10 mouse cellular contexts compared by ENCODE assay signal in genomic region chr5:140564896-140565295, GRCm38 (mm10). TPM values are rescaled to one million over a fixed set of nuclear protein-coding genes. Genes with fewer than 3 reads are reported as not detected.
DNase-seq lines count a peak whose midpoint lies in the region; ATAC-seq lines count a peak whose summit lies in the region.
"Had no signal": no experiment of that assay in that cellular context is flagged by ENCODE, and none has a peak within 500 bp of the region (broad histone marks: within the 10 kb centered on the region; RNA-seq: fewer than 3 reads in every experiment).

Gene Grifin, minus strand, starts transcription at chr5:140565071.

- WGBS in forebrain, embryonic 12.5 days: 82% methylated on average over 4 of the region's 4 CpGs
- WGBS in forebrain, embryonic 14.5 days: 82% methylated on average over 4 of the region's 4 CpGs
- 93% methylated on average over 4 of the region's 4 CpGs for WGBS in kidney, embryonic 14.5 days
- WGBS in hindbrain, embryonic 16.5 days: 77% methylated on average over 4 of the region's 4 CpGs
- WGBS in midbrain, embryonic 13.5 days: 94% methylated on average over 4 of the region's 4 CpGs

- H3K27me3 ChIP-seq in forebrain, embryonic 12.5 days: no peaks in the 10 kb centered on the region
- H3K27me3 ChIP-seq in forebrain, embryonic 14.5 days (replicated peaks; ENCODE audit: control insufficient read depth, insufficient read depth, low read length): no peaks in the 10 kb centered on the region
- no peaks in the 10 kb centered on the region for H3K27me3 ChIP-seq in kidney, embryonic 14.5 days (ENCODE audit: control insufficient read depth, insufficient read depth, low read length)
- H3K27me3 ChIP-seq in hindbrain, embryonic 16.5 days (replicated peaks; ENCODE audit: control insufficient read depth, insufficient read depth, low read length): no peaks in the 10 kb centered on the region
- 0 out of 2 replicates have a peak, but pooled peaks cover 3% of the 10 kb centered on the region for H3K27me3 ChIP-seq in midbrain, embryonic 13.5 days
- H3K27me3 ChIP-seq: lung, embryonic 15.5 days; Patski had no signal

- H3K36me3 ChIP-seq in forebrain, embryonic 12.5 days (replicated peaks): no peaks in the 10 kb centered on the region
- no peaks in the 10 kb centered on the region for H3K36me3 ChIP-seq in forebrain, embryonic 14.5 days (ENCODE audit: control insufficient read depth, insufficient read depth, low read length)
- no peaks in the 10 kb centered on the region for H3K36me3 ChIP-seq in kidney, embryonic 14.5 days (ENCODE audit: control insufficient read depth, insufficient read depth, low read length)
- H3K36me3 ChIP-seq in hindbrain, embryonic 16.5 days (ENCODE audit: control insufficient read depth, insufficient read depth, low read length): no peaks in the 10 kb centered on the region
- H3K36me3 ChIP-seq in midbrain, embryonic 13.5 days: no peaks in the 10 kb centered on the region
- H3K36me3 ChIP-seq: lung, embryonic 15.5 days had no signal

- no peaks in the 10 kb centered on the region for H3K9me3 ChIP-seq in forebrain, embryonic 12.5 days
- no peaks in the 10 kb centered on the region for H3K9me3 ChIP-seq in forebrain, embryonic 14.5 days (replicated peaks; ENCODE audit: control insufficient read depth, low read length)
- H3K9me3 ChIP-seq in kidney, embryonic 14.5 days (ENCODE audit: control insufficient read depth, low read length): no peaks in the 10 kb centered on the region
- H3K9me3 ChIP-seq in hindbrain, embryonic 16.5 days (ENCODE audit: control insufficient read depth, low read length): no peaks in the 10 kb centered on the region
- H3K9me3 ChIP-seq in midbrain, embryonic 13.5 days: no peaks in the 10 kb centered on the region
- H3K9me3 ChIP-seq: lung, embryonic 15.5 days had no signal

- no peak within 1 kb of the TSS for H3K27ac ChIP-seq in forebrain, embryonic 12.5 days
- H3K27ac ChIP-seq in forebrain, embryonic 14.5 days (ENCODE audit: low read depth, low read length): no peak within 1 kb of the TSS
- peak within 1 kb of the TSS; percentile 17; the same call in 1 of the 2 replicates for H3K27ac ChIP-seq in kidney, embryonic 14.5 days (ENCODE audit: low read depth, low read length)
- H3K27ac ChIP-seq in hindbrain, embryonic 16.5 days (ENCODE audit: low read depth, low read length): peak within 1 kb of the TSS; percentile 49
- no peak within 1 kb of the TSS for H3K27ac ChIP-seq in midbrain, embryonic 13.5 days
- H3K27ac ChIP-seq: lung, embryonic 15.5 days had no signal

- no peak for DNase-seq in forebrain, embryonic 14.5 days (ENCODE audit: low spot score)
- DNase-seq in kidney, adult 18-20 months: no peak
- no peak for DNase-seq in adrenal gland, adult (ENCODE audit: inconsistent age in 2 of 2, low spot score in 1 of 2)
- no peak for DNase-seq in ovary, postnatal 14 days (ENCODE audit: low spot score)

- no peak for ATAC-seq in forebrain, embryonic 12.5 days (ENCODE audit: low FRiP score)
- no peak for ATAC-seq in forebrain, embryonic 14.5 days
- no peak for ATAC-seq in kidney, embryonic 14.5 days (ENCODE audit: low FRiP score, low TSS enrichment)
- ATAC-seq in hindbrain, embryonic 16.5 days: no peak
- ATAC-seq in midbrain, embryonic 13.5 days: no peak; the same call in 1 of the 2 replicates

- H3K4me3 ChIP-seq in forebrain, embryonic 12.5 days (replicated peaks): no peak within 1 kb of the TSS
- no peak within 1 kb of the TSS for H3K4me3 ChIP-seq in forebrain, embryonic 14.5 days (ENCODE audit: low read depth, low read length)
- H3K4me3 ChIP-seq in kidney, embryonic 14.5 days (ENCODE audit: low read length): no peak within 1 kb of the TSS
- no peak within 1 kb of the TSS for H3K4me3 ChIP-seq in hindbrain, embryonic 16.5 days (ENCODE audit: low read length)
- no peak within 1 kb of the TSS for H3K4me3 ChIP-seq in midbrain, embryonic 13.5 days (replicated peaks)
- H3K4me3 ChIP-seq: lung, embryonic 15.5 days had no signal

- H3K4me2 ChIP-seq in forebrain, embryonic 12.5 days: no peak within 1 kb of the TSS
- H3K4me2 ChIP-seq in forebrain, embryonic 14.5 days (ENCODE audit: low read length): no peak within 1 kb of the TSS
- H3K4me2 ChIP-seq in kidney, embryonic 14.5 days (replicated peaks; ENCODE audit: low read depth, low read length): peak within 1 kb of the TSS; percentile 3; the same call in 1 of the 2 replicates
- no peak within 1 kb of the TSS for H3K4me2 ChIP-seq in hindbrain, embryonic 16.5 days (ENCODE audit: low read length)
- no peak within 1 kb of the TSS for H3K4me2 ChIP-seq in midbrain, embryonic 13.5 days (replicated peaks)
- H3K4me2 ChIP-seq: lung, embryonic 15.5 days had no signal

- H3K9ac ChIP-seq in forebrain, embryonic 12.5 days: peak within 1 kb of the TSS; percentile 21; the same call in 1 of the 2 replicates
- H3K9ac ChIP-seq in forebrain, embryonic 14.5 days (ENCODE audit: low read length): no peak within 1 kb of the TSS
- peak within 1 kb of the TSS; percentile 34; the same call in 1 of the 2 replicates for H3K9ac ChIP-seq in kidney, embryonic 14.5 days (ENCODE audit: low read depth, low read length)
- H3K9ac ChIP-seq in hindbrain, embryonic 16.5 days (ENCODE audit: low read depth, low read length): no peak within 1 kb of the TSS
- 0 out of 2 replicates have a peak within 1 kb of the TSS, but pooled peaks have one; percentile 2 for H3K9ac ChIP-seq in midbrain, embryonic 13.5 days (replicated peaks)
- H3K9ac ChIP-seq: lung, embryonic 15.5 days had no signal

- peaks cover 40% of the 10 kb centered on the region for H3K4me1 ChIP-seq in forebrain, embryonic 12.5 days
- H3K4me1 ChIP-seq in forebrain, embryonic 14.5 days (ENCODE audit: control insufficient read depth, insufficient read depth, low read length): peaks cover 2% of the 10 kb centered on the region; the same call in 1 of the 2 replicates
- peaks cover 33% of the 10 kb centered on the region for H3K4me1 ChIP-seq in kidney, embryonic 14.5 days (ENCODE audit: control insufficient read depth, insufficient read depth, low read length)
- peaks cover 3% of the 10 kb centered on the region; the same call in 1 of the 2 replicates for H3K4me1 ChIP-seq in hindbrain, embryonic 16.5 days (ENCODE audit: control insufficient read depth, insufficient read depth, low read depth, low read length)
- peaks cover 29% of the 10 kb centered on the region for H3K4me1 ChIP-seq in midbrain, embryonic 13.5 days (replicated peaks)

RNA-seq across cellular contexts. Expression of gene Grifin, which starts in this region (rescaled TPM):
- not detected in 2 replicates for polyA plus RNA-seq in forebrain, embryonic 12.5 days (2016; fragmentation: Nextera tagmentation; extraction: Ambion mirVana)
- polyA plus RNA-seq in forebrain, embryonic 14.5 days (2014; fragmentation: Nextera tagmentation; extraction: Ambion mirVana): 0.38 TPM in 1 of 2 replicates, not detected in the other
- polyA plus RNA-seq in kidney, embryonic 14.5 days (2014; fragmentation: Nextera tagmentation; extraction: Ambion mirVana): 0.34 TPM in 1 of 2 replicates, not detected in the other
- polyA plus RNA-seq in hindbrain, embryonic 16.5 days (2015; fragmentation: Nextera tagmentation; extraction: Ambion mirVana): 0.36 TPM in 1 of 2 replicates, not detected in the other
- polyA plus RNA-seq in midbrain, embryonic 13.5 days (2015; fragmentation: Nextera tagmentation; extraction: Ambion mirVana): not detected in 2 replicates
- polyA plus RNA-seq: lung, embryonic 15.5 days had no signal

Comparison
In these comparisons a context has a peak if more than half of its experiments do, and no peak if none do; other contexts are left out.
1. H3K9ac ChIP-seq: peak in forebrain, embryonic 12.5 days (single experiment), kidney, embryonic 14.5 days (single experiment) and midbrain, embryonic 13.5 days (single experiment); none in forebrain, embryonic 14.5 days (single experiment) and hindbrain, embryonic 16.5 days (single experiment).
2. H3K27ac ChIP-seq: peak in kidney, embryonic 14.5 days (single experiment) and hindbrain, embryonic 16.5 days (single experiment); none in forebrain, embryonic 12.5 days (single experiment), forebrain, embryonic 14.5 days (single experiment) and midbrain, embryonic 13.5 days (single experiment).